Mouse (Mus musculus): ENCODE measurements around the gene Clstn2. TPM values are rescaled to one million over a fixed set of nuclear protein-coding genes. Genes with fewer than 3 reads are reported as not detected.

Clstn2 gene
- polyA plus RNA-seq, 1 experiment from 2014 or later, result 0.46 TPM

DNA sequence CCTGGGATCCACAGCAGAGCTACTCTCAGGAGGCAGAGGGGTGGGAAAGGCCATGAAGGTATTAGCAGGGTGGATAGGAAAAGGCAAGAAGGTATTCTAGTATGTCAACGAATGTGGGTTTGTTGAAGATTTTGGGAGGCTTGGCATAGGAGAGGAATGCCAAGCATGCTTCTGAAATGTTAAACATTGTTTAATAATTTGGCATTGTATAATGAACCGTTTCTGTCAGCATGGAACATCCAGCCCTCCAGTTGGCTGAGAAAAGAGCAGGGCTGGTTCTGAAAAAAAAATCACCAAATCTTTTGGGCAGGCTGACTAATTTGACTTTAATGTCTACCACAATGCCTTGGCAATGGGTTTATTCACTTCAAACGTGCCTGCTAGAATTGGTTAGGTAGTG is 355.9 kb downstream of the Clstn2 start:
- Histone ChIP-seq H3K27me3 (ENCODE audit: control insufficient read depth, insufficient read depth, low read length) (no peaks in the 10 kb centered on the region), H3K9me3 (ENCODE audit: control insufficient read depth, low read length) (no peaks in the 10 kb centered on the region), H3K4me1 (ENCODE audit: control insufficient read depth in 2 of 2, insufficient read depth in 2 of 2, low read length in 2 of 2) (no peaks in the 10 kb centered on the region), H3K4me2 (ENCODE audit: low read length) (no peak overlapping the region), H3K9ac (ENCODE audit: low read length) (no peak overlapping the region), H3K36me3 (ENCODE audit: control insufficient read depth, insufficient read depth, low read length) (no peaks in the 10 kb centered on the region), H3K4me3 (ENCODE audit: control insufficient read depth in 1 of 2, insufficient read depth in 1 of 2, low read depth in 1 of 2, low read length in 2 of 2) (no peak overlapping the region), H3K27ac (replicated peaks in 1 of 2; ENCODE audit: control insufficient read depth in 1 of 2, insufficient read depth in 1 of 2, low read depth in 2 of 2, low read length in 2 of 2) (no peak overlapping the region)
- no peak for ATAC-seq (ENCODE audit: insufficient number of reproducible peaks, insufficient read depth, low FRiP score, low read depth)
- 56% methylated on average over 3 of the region's 3 CpGs for WGBS

DNA sequence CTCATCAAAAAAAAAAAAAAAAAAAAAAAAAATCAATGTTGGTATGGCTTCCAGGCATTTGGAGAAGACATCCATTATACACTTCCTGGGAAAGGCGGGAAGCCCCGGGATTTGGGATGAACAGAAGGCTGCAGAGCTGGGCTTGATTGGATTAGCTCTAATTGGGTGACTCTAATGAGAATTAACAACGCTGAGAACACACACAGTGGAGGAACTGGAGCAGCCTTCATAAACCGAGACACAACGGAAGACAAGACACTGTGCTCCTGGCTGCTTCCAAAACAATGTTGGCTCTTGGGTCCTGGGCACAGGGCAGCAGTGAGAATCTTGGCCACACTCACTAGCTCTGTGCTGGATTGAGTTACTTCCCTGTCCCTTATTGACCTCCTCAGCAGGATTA is 360.3 kb downstream of the Clstn2 start:
- 63% methylated on average over 5 of the region's 5 CpGs for WGBS
- no peak overlapping the region for H3K9ac ChIP-seq (ENCODE audit: low read length)
- no peak overlapping the region for H3K4me2 ChIP-seq (ENCODE audit: low read length)
- H3K4me1 ChIP-seq (ENCODE audit: control insufficient read depth in 2 of 2, insufficient read depth in 2 of 2, low read length in 2 of 2), result no peaks in the 10 kb centered on the region
- no peak for ATAC-seq (ENCODE audit: insufficient number of reproducible peaks, insufficient read depth, low FRiP score, low read depth)
- no peak overlapping the region for H3K27ac ChIP-seq (replicated peaks in 1 of 2; ENCODE audit: control insufficient read depth in 1 of 2, insufficient read depth in 1 of 2, low read depth in 2 of 2, low read length in 2 of 2)
- no peak overlapping the region for H3K4me3 ChIP-seq (ENCODE audit: control insufficient read depth in 1 of 2, insufficient read depth in 1 of 2, low read depth in 1 of 2, low read length in 2 of 2)
- H3K36me3 ChIP-seq (ENCODE audit: control insufficient read depth, insufficient read depth, low read length), result no peaks in the 10 kb centered on the region
- H3K27me3 ChIP-seq (ENCODE audit: control insufficient read depth, insufficient read depth, low read length), result no peaks in the 10 kb centered on the region
- no peaks in the 10 kb centered on the region for H3K9me3 ChIP-seq (ENCODE audit: control insufficient read depth, low read length)

DNA sequence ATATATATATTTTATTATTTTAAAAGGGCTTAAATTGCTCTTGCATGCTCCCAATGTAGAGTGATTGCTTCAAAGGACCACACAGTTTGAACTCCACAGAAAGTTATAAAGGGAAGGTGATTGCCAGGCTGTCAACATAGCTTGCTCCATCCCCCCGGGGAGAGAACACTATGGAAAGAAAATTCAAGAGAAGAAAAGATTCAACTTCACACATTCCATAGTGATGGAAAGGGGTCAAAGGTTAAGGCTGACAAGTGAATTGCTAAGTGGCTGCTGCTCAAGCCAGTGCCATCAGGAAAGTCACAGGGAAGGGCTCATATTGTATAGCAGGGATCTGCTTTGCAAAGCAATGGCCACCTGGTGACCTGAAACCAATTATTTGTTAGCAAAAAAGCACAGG is 360.8 kb downstream of the Clstn2 start:
- Histone ChIP-seq H3K36me3 (ENCODE audit: control insufficient read depth, insufficient read depth, low read length) (no peaks in the 10 kb centered on the region), H3K4me1 (ENCODE audit: control insufficient read depth in 2 of 2, insufficient read depth in 2 of 2, low read length in 2 of 2) (no peaks in the 10 kb centered on the region), H3K27me3 (ENCODE audit: control insufficient read depth, insufficient read depth, low read length) (no peaks in the 10 kb centered on the region), H3K9ac (ENCODE audit: low read length) (no peak overlapping the region), H3K4me3 (ENCODE audit: control insufficient read depth in 1 of 2, insufficient read depth in 1 of 2, low read depth in 1 of 2, low read length in 2 of 2) (no peak overlapping the region), H3K27ac (replicated peaks in 1 of 2; ENCODE audit: control insufficient read depth in 1 of 2, insufficient read depth in 1 of 2, low read depth in 2 of 2, low read length in 2 of 2) (no peak overlapping the region), H3K4me2 (ENCODE audit: low read length) (no peak overlapping the region), H3K9me3 (ENCODE audit: control insufficient read depth, low read length) (no peaks in the 10 kb centered on the region)
- 18% methylated on average over 1 of the region's 1 CpGs for WGBS
- no peak for ATAC-seq (ENCODE audit: insufficient number of reproducible peaks, insufficient read depth, low FRiP score, low read depth)

DNA sequence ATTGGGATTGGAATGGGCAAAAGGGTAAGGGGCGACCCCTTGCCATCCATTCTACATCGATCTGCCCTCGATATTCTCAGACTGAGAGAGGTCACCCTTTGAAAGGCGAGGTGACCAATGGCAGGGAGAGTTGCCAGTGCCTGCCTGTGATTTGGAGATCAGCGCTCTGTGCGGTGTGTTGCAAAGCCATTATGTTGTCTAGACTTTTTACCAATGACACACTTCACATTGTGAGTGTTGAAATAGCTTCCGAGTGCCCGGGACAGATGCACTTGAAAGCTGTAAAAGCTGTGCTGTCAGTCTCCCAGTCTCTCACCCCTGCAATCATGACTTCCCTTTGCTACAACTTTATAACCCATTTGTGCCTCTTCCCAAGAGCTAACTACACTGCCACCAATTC is 362.3 kb downstream of the Clstn2 start:
- Histone ChIP-seq H3K27ac (replicated peaks in 1 of 2; ENCODE audit: control insufficient read depth in 1 of 2, insufficient read depth in 1 of 2, low read depth in 2 of 2, low read length in 2 of 2) (no peak overlapping the region), H3K36me3 (ENCODE audit: control insufficient read depth, insufficient read depth, low read length) (no peaks in the 10 kb centered on the region), H3K27me3 (ENCODE audit: control insufficient read depth, insufficient read depth, low read length) (no peaks in the 10 kb centered on the region), H3K9ac (ENCODE audit: low read length) (no peak overlapping the region), H3K4me1 (ENCODE audit: control insufficient read depth in 2 of 2, insufficient read depth in 2 of 2, low read length in 2 of 2) (no peaks in the 10 kb centered on the region), H3K4me3 (ENCODE audit: control insufficient read depth in 1 of 2, insufficient read depth in 1 of 2, low read depth in 1 of 2, low read length in 2 of 2) (no peak overlapping the region), H3K4me2 (ENCODE audit: low read length) (no peak overlapping the region), H3K9me3 (ENCODE audit: control insufficient read depth, low read length) (no peaks in the 10 kb centered on the region)
- 61% methylated on average over 8 of the region's 8 CpGs for WGBS
- no peak for ATAC-seq (ENCODE audit: insufficient number of reproducible peaks, insufficient read depth, low FRiP score, low read depth)

DNA sequence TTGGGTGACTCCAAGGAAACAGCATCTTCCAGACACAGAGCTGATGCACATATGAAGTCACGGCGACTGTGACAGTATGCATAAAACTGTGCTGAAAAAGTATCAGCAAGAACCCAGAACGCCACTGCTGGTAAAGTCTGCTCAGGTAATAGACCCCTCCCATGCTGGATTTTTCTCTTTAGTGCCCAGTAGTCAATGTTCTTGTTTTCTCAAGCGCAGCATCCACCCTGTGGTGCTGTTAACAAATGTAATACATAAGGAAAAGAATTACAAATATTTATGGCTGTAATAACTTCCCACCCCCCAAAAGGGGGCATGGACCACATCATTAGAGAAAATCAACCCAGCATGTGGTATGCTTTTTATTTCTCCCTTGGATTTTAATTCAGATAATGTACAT is 372.0 kb downstream of the Clstn2 start:
- Histone ChIP-seq H3K27ac (replicated peaks in 1 of 2; ENCODE audit: control insufficient read depth in 1 of 2, insufficient read depth in 1 of 2, low read depth in 2 of 2, low read length in 2 of 2) (no peak overlapping the region), H3K36me3 (ENCODE audit: control insufficient read depth, insufficient read depth, low read length) (no peaks in the 10 kb centered on the region), H3K9ac (ENCODE audit: low read length) (no peak overlapping the region), H3K4me3 (ENCODE audit: control insufficient read depth in 1 of 2, insufficient read depth in 1 of 2, low read depth in 1 of 2, low read length in 2 of 2) (no peak overlapping the region), H3K4me2 (ENCODE audit: low read length) (no peak overlapping the region), H3K9me3 (ENCODE audit: control insufficient read depth, low read length) (no peaks in the 10 kb centered on the region), H3K27me3 (ENCODE audit: control insufficient read depth, insufficient read depth, low read length) (no peaks in the 10 kb centered on the region), H3K4me1 (ENCODE audit: control insufficient read depth in 2 of 2, insufficient read depth in 2 of 2, low read length in 2 of 2) (no peaks in the 10 kb centered on the region)
- ATAC-seq (ENCODE audit: insufficient number of reproducible peaks, insufficient read depth, low FRiP score, low read depth), result no peak
- WGBS, result 75% methylated on average over 4 of the region's 4 CpGs

DNA sequence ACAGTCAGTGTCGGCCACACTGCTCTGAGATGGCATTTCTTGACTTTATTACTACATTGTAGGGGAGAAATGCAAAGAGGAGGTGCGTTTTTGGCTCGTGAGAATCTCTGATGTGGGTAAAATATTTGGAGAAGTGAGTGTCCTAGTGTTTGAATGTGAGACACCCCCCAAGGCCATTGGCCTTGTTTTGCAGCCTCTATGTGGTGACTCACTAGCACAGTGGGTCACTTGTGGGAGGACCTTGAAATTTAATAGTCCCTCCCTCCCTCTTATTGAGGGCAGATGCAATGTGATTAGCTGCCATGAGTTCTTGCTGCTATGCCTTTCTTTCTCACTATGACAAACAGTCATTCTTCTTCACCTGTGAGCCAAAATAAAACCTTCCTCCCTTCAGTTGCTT is 374.2 kb downstream of the Clstn2 start:
- WGBS, result 59% methylated on average over 3 of the region's 3 CpGs
- Histone ChIP-seq H3K27ac (replicated peaks in 1 of 2; ENCODE audit: control insufficient read depth in 1 of 2, insufficient read depth in 1 of 2, low read depth in 2 of 2, low read length in 2 of 2) (no peak overlapping the region), H3K36me3 (ENCODE audit: control insufficient read depth, insufficient read depth, low read length) (no peaks in the 10 kb centered on the region), H3K27me3 (ENCODE audit: control insufficient read depth, insufficient read depth, low read length) (no peaks in the 10 kb centered on the region; the same call in 1 of the 2 replicates), H3K4me3 (ENCODE audit: control insufficient read depth in 1 of 2, insufficient read depth in 1 of 2, low read depth in 1 of 2, low read length in 2 of 2) (no peak overlapping the region), H3K9ac (ENCODE audit: low read length) (no peak overlapping the region), H3K9me3 (ENCODE audit: control insufficient read depth, low read length) (no peaks in the 10 kb centered on the region), H3K4me1 (ENCODE audit: control insufficient read depth in 2 of 2, insufficient read depth in 2 of 2, low read length in 2 of 2) (no peaks in the 10 kb centered on the region), H3K4me2 (ENCODE audit: low read length) (no peak overlapping the region)
- ATAC-seq (ENCODE audit: insufficient number of reproducible peaks, insufficient read depth, low FRiP score, low read depth), result no peak

DNA sequence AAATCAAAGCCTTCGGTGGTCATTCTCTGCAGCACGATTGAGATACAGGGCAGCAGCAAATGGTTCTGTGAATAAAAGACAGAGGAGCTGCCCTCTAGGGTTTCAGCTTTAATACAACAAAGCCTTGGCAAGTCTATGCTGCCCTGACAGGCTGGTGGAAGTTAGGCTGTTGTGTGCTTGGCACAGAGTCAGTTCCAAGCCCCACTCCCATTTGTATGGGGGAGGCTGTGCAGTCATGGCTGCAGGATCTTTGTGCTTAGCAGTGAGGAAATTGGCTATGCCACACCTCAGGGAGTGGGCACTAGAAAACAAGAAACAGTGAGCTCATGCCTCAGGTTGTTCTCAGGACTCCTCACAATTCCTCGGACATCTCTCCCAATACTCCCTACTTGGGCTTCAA is 384.6 kb downstream of the Clstn2 start:
- ATAC-seq (ENCODE audit: insufficient number of reproducible peaks, insufficient read depth, low FRiP score, low read depth), result no peak
- Histone ChIP-seq H3K36me3 (ENCODE audit: control insufficient read depth, insufficient read depth, low read length) (no peaks in the 10 kb centered on the region), H3K27ac (replicated peaks in 1 of 2; ENCODE audit: control insufficient read depth in 1 of 2, insufficient read depth in 1 of 2, low read depth in 2 of 2, low read length in 2 of 2) (no peak overlapping the region), H3K4me2 (ENCODE audit: low read length) (no peak overlapping the region), H3K27me3 (ENCODE audit: control insufficient read depth, insufficient read depth, low read length) (no peaks in the 10 kb centered on the region), H3K9ac (ENCODE audit: low read length) (no peak overlapping the region), H3K9me3 (ENCODE audit: control insufficient read depth, low read length) (no peaks in the 10 kb centered on the region), H3K4me3 (ENCODE audit: control insufficient read depth in 1 of 2, insufficient read depth in 1 of 2, low read depth in 1 of 2, low read length in 2 of 2) (no peak overlapping the region), H3K4me1 (ENCODE audit: control insufficient read depth in 2 of 2, insufficient read depth in 2 of 2, low read length in 2 of 2) (no peaks in the 10 kb centered on the region)
- 80% methylated on average over 3 of the region's 3 CpGs for WGBS

DNA sequence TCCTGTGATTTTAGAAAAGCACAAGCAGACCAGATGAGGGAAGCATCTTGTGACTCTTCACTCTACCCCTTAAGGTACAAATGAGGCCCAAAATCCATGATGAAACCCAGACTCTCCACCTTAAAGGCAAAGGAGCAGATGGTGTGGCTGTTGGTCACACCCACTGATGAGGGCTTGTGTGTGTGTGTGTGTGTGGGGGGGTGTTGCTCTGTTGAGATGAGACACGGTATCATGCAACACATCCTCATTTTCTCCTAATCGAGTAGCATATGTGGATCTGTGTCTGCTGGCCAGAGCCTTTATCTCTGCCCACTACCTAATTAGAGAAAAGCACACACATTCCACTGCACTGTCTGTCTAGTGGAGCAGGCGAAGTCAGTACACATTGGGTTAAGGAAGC is 387.2 kb downstream of the Clstn2 start:
- H3K27ac ChIP-seq (replicated peaks in 1 of 2; ENCODE audit: control insufficient read depth in 1 of 2, insufficient read depth in 1 of 2, low read depth in 2 of 2, low read length in 2 of 2), result no peak overlapping the region
- H3K4me2 ChIP-seq (ENCODE audit: low read length), result no peak overlapping the region
- no peaks in the 10 kb centered on the region for H3K27me3 ChIP-seq (ENCODE audit: control insufficient read depth, insufficient read depth, low read length)
- no peaks in the 10 kb centered on the region for H3K4me1 ChIP-seq (ENCODE audit: control insufficient read depth in 2 of 2, insufficient read depth in 2 of 2, low read length in 2 of 2)
- WGBS, result 80% methylated on average over 3 of the region's 3 CpGs
- no peak for ATAC-seq (ENCODE audit: insufficient number of reproducible peaks, insufficient read depth, low FRiP score, low read depth)
- H3K9ac ChIP-seq (ENCODE audit: low read length), result no peak overlapping the region
- H3K36me3 ChIP-seq (ENCODE audit: control insufficient read depth, insufficient read depth, low read length), result no peaks in the 10 kb centered on the region
- H3K9me3 ChIP-seq (ENCODE audit: control insufficient read depth, low read length), result no peaks in the 10 kb centered on the region
- H3K4me3 ChIP-seq (ENCODE audit: control insufficient read depth in 1 of 2, insufficient read depth in 1 of 2, low read depth in 1 of 2, low read length in 2 of 2), result no peak overlapping the region
